Mouse (Mus musculus) megakaryocyte-erythroid progenitor cell, adult 5-6 weeks (primary cell): ENCODE data around the gene Rnf41. TPM values are rescaled to one million over a fixed set of nuclear protein-coding genes. Genes with fewer than 3 reads are reported as not detected.

Source experiments
- ATAC-seq: replicated peaks from 2 replicates; pipeline ENCODE4 v1.8.0; 2016; ENCODE audit warnings: mild to moderate bottlenecking, inconsistent platforms; ENCODE audit not compliant: severe bottlenecking, poor library complexity, low FRiP score, low TSS enrichment
- total RNA-seq, 2 experiments: library from RNA; stranded (forward) in 1 of 2; stranded (reverse) in 1 of 2; fragments of 200-1000, 215-1000 nt in 1 of 2; fragments of >200 nt in 1 of 2; fragmentation: Nextera tagmentation in 1 of 2; gene quantifications; 2 replicates each; pipeline ENCODE4 v1.2.3; 2014 to 2017

Gene Rnf41
- total RNA-seq, 2 experiments from 2014 or later, result 12.9 to 21.6 TPM

- no peak for ATAC-seq
These were observed 3.4 kb downstream of the Rnf41 start for GRCm38 (mm10) chr10:128414848-128415247.

GRCm38 (mm10) chr10:128422426-128422825 is 11.0 kb downstream of the Rnf41 start:
- no peak for ATAC-seq

GRCm38 (mm10) chr10:128424604-128425003 is 13.1 kb downstream of the Rnf41 start:
- ATAC-seq, result no peak

- ATAC-seq, result no peak
These were observed 13.8 kb downstream of the Rnf41 start for GRCm38 (mm10) chr10:128425260-128425659.

- ATAC-seq, result no peak
These were observed 17.6 kb downstream of the Rnf41 start for GRCm38 (mm10) chr10:128429052-128429451.

- ATAC-seq, result no peak
These were observed 18.0 kb downstream of the Rnf41 start for GRCm38 (mm10) chr10:128429454-128429853.

DNA sequence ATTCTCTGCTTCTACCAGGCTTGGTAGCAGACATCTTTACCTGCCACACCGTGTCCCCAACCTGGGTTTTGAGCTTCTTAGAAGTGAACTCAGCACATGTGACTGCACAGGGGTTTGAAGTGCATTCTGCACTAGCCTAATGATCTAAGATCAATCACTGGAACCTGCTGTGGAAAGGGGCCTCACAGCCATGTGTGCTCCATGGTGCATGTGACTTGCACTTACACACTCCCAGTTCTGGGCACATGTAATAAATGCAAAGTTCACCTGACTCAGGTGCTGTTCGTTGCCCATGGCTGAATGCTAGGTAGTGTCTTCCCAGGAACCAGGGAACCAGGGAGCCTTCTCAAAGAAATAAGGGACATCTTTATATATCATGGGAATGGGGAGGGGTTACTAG is 22.0 kb downstream of the Rnf41 start:
- no peak for ATAC-seq

- peak; percentile 46; the same call in 1 of the 2 replicates for ATAC-seq
These were observed 23.2 kb downstream of the Rnf41 start for GRCm38 (mm10) chr10:128434681-128435080.

- ATAC-seq, result no peak
These were observed 23.8 kb downstream of the Rnf41 start for GRCm38 (mm10) chr10:128435186-128435823.

DNA sequence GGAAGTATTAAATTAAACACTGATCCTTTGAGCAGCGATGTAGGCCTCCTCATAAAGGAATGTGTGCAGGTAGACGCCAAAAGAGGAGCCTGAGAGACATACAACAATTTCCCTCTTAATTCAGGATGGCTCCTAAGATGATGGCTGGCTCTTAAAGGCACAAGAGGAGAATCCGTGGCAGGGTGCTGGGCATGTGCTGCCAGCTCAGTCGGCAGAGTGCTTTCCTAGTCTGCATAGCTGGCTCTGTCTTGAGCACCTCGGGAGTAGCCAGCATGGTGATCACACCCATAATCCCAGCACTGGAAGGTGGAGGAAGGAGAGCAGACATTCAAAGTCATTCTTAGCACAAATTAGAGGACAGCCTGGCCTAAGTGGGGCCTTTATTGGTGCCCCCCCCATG is 24.4 kb downstream of the Rnf41 start:
- ATAC-seq, result no peak

DNA sequence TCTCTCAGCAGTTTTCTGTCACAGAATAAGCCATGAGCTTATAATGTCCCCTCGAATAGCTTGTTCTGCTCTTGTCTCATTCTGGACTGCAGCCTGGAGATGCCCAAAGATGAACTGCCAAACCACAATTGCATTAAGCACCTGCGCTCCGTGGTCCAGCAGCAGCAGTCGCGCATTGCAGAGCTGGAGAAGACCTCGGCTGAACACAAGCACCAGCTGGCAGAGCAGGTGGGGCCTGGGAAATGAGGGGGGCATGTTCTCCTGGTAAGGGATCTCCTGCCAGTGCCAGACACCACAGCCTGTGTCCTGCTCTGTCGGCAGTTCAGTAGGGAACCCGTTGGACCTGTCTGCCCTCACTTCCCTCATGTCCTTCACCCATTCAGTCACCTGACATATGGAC is 24.9 kb downstream of the Rnf41 start:
- no peak for ATAC-seq

DNA sequence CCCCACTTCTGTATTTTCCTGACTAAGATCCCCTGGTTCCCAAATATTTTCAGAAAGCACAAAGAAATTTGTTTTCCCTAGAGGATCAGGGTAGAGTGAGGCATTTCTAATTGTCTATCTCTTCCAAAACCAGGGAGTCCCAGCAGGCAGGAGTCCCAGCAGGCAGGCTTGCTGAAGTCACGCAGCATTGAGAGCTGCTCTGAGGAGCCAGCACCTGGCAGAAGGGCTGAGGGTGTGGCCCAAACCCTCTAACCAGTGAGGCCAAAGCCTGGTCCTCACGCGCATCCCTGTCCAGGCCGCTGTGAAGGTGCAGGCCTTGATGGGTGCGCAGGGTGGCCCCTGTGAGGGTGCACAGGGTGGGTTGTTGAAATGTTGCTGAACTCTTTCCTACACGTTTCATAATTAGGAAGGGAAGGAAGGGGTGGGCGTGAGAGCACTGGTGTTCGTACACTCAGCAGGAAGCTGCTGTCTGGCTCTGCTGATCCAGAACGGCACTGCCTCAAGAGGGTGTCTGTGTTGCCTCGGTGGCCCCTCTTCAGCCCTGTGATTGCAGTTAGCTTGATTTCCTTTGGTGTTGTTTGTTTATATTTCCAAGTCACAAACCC is 27.3 kb downstream of the Rnf41 start:
- ATAC-seq, result no peak

GRCm38 (mm10) chr10:128440407-128440806 is 28.9 kb downstream of the Rnf41 start:
- peak; percentile 41 for ATAC-seq

- no peak for ATAC-seq
These were observed 30.1 kb downstream of the Rnf41 start for GRCm38 (mm10) chr10:128441324-128442119.

DNA sequence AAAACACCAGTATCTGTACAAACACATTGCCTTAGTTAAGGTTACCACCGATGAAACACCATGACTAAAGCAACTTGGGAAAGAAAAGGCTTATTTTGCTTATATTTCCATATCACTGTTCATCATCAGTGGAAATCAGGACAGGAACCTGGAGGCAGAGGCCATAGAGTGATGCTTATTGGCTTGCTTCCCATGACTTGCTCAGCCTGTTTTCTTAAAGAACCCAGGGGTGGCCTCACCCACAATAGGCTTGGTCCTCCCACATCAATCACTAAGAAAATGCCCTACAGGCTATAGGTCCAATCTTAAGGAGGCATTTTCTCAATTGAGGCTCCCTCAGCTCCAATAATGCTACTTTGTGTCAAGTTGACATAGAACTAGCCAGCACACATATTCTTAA is 31.3 kb downstream of the Rnf41 start:
- no peak for ATAC-seq

GRCm38 (mm10) chr10:128444354-128444753 is 32.9 kb downstream of the Rnf41 start:
- peak; percentile 40; the same call in 1 of the 2 replicates for ATAC-seq

- 0 out of 2 replicates have a peak, but pooled peaks have one; percentile 11 for ATAC-seq
These were observed 34.0 kb downstream of the Rnf41 start for GRCm38 (mm10) chr10:128445407-128445806.

- ATAC-seq, result no peak
These were observed 39.6 kb downstream of the Rnf41 start for GRCm38 (mm10) chr10:128451014-128451413.

DNA sequence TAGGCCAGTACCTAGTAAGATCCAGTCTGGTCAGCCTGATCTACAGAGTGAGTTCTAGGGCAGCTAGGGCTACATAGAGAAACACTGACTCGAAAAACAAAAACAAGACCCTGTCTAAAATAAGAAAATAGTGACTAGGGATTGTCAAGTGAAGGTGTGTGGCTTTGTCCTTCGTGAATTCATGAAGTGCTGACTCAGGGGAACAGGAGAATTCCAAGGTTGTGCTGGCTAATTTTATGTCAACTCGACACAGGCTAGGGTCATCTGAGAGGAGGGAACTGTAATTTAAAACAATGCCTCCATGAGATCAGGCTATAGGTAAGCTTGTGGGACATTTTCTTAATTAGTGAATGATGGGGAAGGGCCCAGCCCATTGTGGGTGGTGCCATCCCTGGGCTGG is 43.0 kb downstream of the Rnf41 start:
- no peak for ATAC-seq

GRCm38 (mm10) chr10:128455280-128455679 is 43.8 kb downstream of the Rnf41 start:
- peak; percentile 18; the same call in 1 of the 2 replicates for ATAC-seq
